Mouse (Mus musculus): Measurements from ENCODE around the gene Pltp.
"Not testable (repeated sequence)": the region's sequence is repeated elsewhere in the genome, so short reads cannot be mapped to it uniquely, and the experiment has no call there.

- not testable (repeated sequence) for TF ChIP-seq EP300 (IDR thresholded peaks at IDR 0.05; ENCODE audit: low read depth in 1 of 2, low read length in 2 of 2); RCOR1 (IDR thresholded peaks at IDR 0.05; ENCODE audit: low read depth, low read length); NRF1 (IDR thresholded peaks at IDR 0.05; ENCODE audit: insufficient read depth, low read depth, low read length, poor library complexity, severe bottlenecking); GATA1 (IDR thresholded peaks at IDR 0.05; ENCODE audit: low read depth, low read length); POLR2A (IDR thresholded peaks at IDR 0.05; ENCODE audit: control insufficient read depth in 1 of 2, insufficient read depth in 1 of 2, low read depth in 1 of 2, low read length in 2 of 2, poor library complexity in 1 of 2)
- peak; percentile 6 for TF ChIP-seq RAD21 (IDR thresholded peaks at IDR 0.05; ENCODE audit: low read depth, low read length)
- TF ChIP-seq CTCF (IDR thresholded peaks at IDR 0.05 in 2 of 3, conservative IDR thresholded peaks at IDR 0.05 in 1 of 3; ENCODE audit: control insufficient read depth in 1 of 3, insufficient read depth in 1 of 3, low read depth in 2 of 3, low read length in 3 of 3, poor library complexity in 1 of 3, severe bottlenecking in 1 of 3), result peak; percentile 12 to 44 (median 22); a peak in 3 of 6 replicates
Observed at GRCm38 (mm10) chr2:164798554-164798953, 59.0 kb downstream of the Pltp start.
